Mouse (Mus musculus): ENCODE data around the gene Washc1.
"Not testable (repeated sequence)": the region's sequence is repeated elsewhere in the genome, so short reads cannot be mapped to it uniquely, and the experiment has no call there.

Gene Washc1

DNA sequence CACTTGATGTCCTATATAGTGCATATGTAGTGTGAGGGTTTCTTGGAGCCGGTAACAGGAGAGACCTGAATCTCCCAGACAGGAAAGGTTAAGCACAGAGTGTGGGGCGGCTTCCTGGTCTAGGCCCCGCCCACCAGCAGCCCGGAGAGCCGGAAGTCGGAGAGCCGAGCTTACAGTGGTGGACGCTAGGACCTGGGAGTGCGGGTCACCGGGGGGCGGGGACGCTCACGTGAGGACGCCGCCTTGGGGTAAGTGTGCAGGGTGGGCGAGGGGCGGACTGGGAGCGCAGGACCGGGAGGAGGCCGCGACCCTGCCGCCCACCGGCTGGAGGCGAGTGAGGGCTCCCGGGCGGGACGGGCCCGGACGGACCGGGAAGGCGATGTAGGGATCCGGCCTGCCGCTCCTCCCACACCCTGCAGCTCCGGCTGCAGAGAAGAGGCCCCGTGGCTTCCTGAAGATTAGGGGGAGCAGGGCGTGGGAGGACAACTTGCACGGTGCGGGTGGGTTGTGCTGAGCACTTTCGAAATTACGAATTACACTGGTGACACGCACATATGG lies at the start of gene Washc1:
TSS of gene Washc1 (plus strand) at position 144 of the 558 bp plus-strand sequence.
- DNase-seq (ENCODE audit: low read depth), result peak; percentile 89

DNA sequence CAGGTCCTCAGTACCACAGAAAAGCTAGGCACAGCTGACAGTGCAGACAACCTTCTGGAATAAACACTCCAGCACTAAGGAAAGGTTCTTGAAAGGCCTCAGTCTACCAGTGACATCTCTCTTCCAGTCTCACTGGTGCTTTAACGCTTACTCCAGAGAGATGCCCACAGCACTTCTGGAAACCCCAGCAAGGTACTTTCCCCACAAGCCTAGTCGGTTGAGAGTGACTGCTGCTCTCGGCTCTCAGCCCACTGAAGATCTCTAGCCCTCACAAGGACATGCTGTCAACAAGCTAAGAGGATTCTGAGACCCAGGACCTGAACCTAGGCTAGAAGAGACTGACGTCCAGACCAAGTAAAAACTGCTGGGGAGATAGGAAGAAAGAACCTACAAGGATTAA lies 46.2 kb upstream of the Washc1 start:
- DNase-seq (ENCODE audit: low read depth), result no peak

DNA sequence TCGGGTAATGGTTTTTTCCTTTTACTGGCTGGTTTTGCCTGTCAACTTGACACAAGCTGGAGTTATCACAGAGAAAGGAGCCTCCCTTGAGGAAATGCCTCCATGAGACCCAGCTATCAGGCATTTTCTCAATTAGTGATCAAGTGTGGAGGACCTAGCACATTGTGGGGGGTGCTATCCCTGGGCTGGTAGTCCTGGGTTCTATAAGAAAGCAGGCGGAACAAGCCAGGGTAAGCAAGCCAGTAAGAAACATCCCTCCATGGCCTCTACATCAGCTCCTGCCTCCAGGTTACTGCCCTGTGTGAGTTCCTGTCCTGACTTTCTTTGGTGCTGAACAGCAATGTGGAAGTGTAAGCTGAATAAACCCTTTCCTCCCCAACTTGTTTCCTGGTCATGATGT lies 42.3 kb upstream of the Washc1 start:
- DNase-seq (ENCODE audit: low read depth), result not testable (repeated sequence)

DNA sequence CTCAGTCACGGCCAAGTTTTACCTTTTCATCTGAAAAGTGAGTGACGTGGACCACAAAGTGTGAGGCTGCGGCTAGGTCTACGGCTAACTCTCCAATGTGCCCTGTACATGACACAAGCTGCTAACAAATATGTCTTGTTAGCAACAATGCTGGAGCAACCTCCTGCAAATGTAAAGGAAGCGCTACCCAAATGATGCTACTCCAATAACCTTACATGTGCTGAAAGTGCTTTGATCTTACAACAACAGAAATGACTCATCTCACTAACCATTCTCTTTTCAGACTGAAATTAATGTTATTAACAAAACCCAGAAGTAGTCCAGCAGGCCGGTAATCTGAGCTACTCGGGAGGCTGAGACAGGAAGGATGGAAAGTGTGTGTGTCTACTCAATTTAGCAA lies 37.4 kb upstream of the Washc1 start:
- peak; percentile 52 for DNase-seq (ENCODE audit: low read depth)

GRCm38 (mm10) chr17:66075827-66076173 lies 35.5 kb upstream of the Washc1 start:
- DNase-seq (ENCODE audit: low read depth), result no peak

- peak; percentile 65 for DNase-seq (ENCODE audit: low read depth)
Observed at GRCm38 (mm10) chr17:66076174-66076927, 35.0 kb upstream of the Washc1 start.

DNA sequence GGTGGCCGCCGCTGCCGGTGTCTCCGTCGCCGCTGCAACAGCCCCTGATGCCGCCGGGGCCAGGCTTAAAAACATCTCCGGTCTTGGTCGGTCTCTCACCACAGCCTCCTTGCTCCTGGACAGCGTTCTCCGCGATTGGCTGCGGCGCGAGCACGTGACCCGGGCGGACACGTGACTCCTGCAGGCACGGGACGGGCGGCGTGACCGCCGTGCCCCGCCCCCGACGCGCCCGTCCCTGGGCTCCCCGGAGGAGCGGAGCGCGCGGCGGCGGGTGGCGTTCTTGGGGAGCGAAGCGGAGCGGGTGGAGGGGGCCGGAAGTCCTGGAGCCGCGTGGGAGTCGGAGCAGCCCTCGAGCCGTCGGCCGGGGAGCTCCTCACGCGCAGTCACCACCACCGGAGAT lies 34.4 kb upstream of the Washc1 start, which contains the start of gene Ankrd12:
TSS of gene Ankrd12 (minus strand) at position 156 of the 400 bp plus-strand sequence.
- DNase-seq (ENCODE audit: low read depth), result peak; percentile 95

GRCm38 (mm10) chr17:66077437-66077850 lies 33.9 kb upstream of the Washc1 start:
- peak; percentile 67 for DNase-seq (ENCODE audit: low read depth)

DNA sequence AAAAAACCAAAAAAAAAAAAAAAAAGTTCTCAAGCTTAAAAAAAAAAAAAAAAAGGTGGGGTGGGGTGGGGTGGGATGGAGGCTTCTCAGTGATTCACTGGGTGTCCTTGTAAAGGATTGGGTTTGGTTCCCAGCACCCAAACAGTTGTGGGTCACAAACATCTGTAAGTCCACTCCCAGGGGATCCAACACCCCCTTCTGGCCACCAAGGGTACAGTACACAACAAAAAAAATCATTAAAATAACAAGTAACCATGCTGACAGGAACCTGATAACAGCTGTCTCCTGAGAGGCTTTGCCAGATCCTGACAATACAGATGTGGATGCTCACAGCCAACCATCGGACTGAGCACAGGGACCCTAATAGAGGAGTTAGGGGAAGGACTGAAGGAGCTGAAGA lies 26.9 kb upstream of the Washc1 start:
- DNase-seq (ENCODE audit: low read depth), result no peak

DNA sequence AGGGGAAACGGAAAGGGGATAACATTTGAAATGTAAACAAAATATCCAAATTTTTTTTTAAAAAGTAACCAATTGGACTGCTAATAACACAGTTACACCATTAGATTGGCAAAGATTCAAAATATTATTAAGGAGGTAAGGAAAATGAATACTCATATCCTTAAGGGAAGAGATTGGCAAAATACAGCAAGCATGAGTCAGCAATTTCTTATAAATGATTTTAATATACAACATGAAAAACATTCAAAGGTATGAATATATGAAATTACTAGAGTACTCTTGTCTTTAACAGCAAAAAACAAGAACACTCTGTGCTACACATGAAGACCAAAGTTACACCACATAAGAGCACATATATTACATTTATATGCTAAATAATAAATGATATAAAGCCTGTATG lies 26.3 kb upstream of the Washc1 start:
- no peak for DNase-seq (ENCODE audit: low read depth)

DNA sequence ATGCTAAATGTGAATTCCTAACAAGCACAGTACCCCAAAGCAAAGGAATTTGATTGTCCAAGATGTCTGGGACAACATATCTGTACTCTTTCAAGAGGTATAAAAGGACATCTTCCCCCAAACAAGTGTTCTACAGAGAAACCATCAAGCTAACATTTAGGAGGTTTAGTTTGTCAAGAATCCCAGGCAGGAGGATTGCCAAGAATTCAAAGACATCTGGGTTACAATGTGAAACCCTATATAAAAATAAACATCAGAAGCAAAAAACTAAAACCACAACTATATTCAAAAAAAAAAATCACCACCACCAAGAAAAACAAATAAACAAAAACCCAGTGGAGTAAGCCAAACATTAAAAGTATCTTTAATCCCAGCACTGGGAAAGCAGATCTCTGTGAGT lies 21.1 kb upstream of the Washc1 start:
- DNase-seq (ENCODE audit: low read depth), result no peak

DNA sequence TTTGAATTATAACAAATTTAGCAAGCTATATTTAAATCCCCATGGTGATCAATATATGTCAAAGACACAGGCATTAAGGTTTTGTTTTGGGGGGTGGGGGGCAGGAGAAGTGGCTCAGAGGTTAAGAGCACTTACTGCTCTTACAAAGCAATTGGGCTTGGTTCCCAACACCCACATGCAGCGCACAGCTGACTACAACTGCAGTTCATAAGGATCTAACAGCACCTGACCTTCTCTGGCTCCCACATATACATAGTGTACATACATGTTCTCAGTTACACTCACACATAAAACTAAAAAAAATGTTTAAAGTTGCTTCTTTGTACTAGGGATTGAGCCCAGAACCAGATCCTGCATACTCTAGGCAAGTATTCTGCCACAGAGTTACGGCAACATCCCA lies 20.0 kb upstream of the Washc1 start:
- no peak for DNase-seq (ENCODE audit: low read depth)

DNA sequence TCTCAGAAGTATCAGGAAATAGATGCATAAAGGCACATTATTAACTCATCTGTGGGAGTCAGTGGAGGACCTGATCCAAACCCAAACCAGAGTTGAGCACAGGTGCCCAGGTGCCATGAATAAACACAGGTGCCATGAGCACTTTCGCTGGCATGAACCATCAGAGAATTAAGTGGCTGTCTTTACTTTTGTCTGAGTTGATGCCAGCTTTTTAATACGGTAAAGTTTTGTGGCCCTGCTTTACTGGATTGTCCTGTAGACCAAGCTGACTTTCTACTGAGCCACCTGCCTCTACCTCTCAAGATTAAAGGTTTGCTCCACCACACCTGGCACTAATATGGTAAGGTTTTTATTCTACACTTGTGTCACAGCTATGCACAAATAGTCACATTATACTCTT lies 19.3 kb upstream of the Washc1 start:
- no peak for DNase-seq (ENCODE audit: low read depth)

GRCm38 (mm10) chr17:66092664-66093063 lies 18.7 kb upstream of the Washc1 start:
- no peak for DNase-seq (ENCODE audit: low read depth)

- DNase-seq (ENCODE audit: low read depth), result no peak
Observed at GRCm38 (mm10) chr17:66100566-66101379, 10.6 kb upstream of the Washc1 start.

GRCm38 (mm10) chr17:66101380-66102330 lies 9.7 kb upstream of the Washc1 start, which contains the start of gene Ndufv2:
Gene Ndufv2, minus strand, starts transcription at chr17:66101559.
- DNase-seq (ENCODE audit: low read depth), result peak; percentile 98

DNA sequence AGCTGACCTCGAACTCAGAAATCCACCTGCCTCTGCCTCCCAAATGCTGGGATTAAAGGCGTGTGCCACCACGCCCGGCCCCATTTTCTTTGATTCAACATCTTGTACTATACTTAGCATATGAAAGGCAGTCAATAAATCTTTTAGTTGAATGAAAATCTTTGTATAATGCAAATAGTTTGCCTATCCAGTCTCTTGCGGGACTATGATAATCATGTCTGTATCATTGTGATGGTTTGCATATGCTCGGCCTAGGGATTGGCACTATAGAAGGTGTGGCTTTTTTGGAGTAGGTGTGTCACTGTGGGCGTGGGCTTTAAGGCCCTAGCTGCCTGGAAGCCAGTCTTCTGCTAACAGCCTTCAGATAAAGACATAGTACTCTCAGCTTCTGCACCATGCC lies 7.3 kb upstream of the Washc1 start:
- no peak for DNase-seq (ENCODE audit: low read depth)

- peak; percentile 87 for DNase-seq (ENCODE audit: low read depth)
Observed at GRCm38 (mm10) chr17:66106601-66107267, 4.6 kb upstream of the Washc1 start.

DNA sequence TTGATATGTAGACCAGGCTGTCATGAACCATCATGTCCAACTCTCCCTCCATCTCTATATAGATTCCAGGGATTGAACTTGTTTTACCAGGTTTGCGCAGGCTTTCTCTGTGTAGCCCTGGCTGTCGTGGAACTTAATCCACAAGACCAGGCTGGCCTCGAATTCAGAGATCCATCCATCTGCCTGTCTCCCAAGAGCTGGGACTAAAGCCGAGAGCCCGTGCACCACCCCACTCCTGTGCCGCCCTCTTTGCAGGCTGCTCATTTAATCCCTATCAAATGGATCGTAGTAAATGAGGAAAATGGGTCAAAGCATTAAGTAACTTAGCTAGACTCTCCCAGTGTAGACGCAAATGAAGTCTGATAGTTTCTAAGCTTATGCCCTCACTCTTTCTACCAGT lies 3.9 kb upstream of the Washc1 start:
- no peak for DNase-seq (ENCODE audit: low read depth)

DNA sequence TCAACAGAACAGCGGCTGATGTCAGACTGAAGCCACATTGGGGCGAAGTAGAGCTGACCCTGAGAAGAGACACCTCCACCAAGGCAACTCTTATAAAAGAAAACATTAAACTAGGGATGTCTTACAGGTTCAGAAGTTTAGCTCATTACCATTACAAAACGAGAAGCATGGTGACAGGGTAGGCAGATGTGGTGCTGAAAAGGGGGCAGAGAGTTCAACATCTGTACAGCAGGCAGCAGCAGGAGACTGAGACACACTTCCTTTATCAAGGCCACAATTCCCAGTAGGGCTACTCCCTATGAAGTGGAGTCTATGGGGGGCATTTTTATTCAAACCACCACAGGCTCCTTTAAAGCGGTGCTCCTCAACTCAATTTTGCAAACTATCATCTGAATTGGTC lies 3.1 kb upstream of the Washc1 start:
- DNase-seq (ENCODE audit: low read depth), result no peak

DNA sequence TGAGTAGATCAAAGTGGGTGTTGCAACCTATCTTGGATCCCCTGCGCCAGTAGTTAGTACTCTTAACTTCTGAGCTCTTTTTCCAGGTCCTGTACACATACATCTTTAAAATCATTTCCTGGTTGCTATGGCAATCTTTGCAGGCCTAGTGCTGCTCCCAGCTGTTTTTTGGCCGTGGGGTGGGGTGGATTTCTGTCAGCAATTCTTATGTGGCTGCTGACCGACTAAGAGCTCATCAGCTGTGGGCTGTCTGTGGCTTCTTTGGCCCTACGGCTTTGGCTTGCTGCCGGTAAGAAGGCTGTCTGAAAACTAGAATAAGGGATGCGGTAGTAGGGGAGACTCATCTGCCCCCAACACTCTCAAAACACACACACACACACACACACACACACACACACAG lies 599 bp upstream of the Washc1 start:
- DNase-seq (ENCODE audit: low read depth), result peak; percentile 53
